Mouse (Mus musculus) ovary, postnatal 36 days (tissue): ENCODE data around the gene Vps33a.

ENCODE experiments used
- DNase-seq: peaks from one replicate; pipeline ENCODE4 v3.0.0; 2022; ENCODE audit warnings: low spot score, mixed read lengths

Vps33a gene

DNA sequence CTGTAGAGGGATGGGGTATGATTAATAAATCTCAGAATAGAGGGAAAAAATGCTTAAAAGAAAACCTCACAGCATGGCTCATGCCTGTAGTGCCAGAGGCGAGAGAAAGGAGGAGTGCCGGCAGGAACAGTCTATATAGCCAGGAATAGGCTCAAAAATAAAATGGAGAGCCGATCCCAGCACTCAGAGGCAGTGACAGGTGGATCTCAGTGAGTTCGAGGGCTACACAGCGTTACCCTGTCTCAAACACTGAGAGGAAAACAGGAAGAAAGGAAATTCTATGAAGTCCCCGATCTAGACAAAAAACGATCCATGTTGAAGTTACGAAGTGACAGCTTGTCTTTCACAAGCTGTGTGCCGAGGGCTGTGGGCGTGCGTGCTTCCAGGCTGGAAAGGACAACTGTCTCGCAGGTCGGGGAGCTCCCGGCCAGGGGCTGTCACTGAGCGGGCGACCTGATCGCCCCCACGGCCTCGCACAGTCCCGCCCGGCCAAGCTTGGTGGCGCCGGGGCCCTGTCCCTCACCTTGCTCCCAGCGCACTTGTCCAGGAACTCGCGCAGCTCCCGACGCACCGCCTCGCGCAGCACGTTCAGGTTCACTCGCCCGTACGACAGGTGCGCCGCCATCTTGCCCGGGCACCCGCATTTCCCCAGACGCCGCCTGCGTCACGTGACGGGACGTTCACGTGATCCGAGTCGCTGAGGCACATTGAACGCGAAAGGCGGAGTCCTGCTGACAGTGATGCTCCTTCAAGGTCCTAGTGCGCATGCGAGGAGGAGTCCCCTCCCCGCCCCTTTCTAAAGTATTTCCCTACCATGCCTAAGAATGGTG is at the start of gene Vps33a:
Gene Vps33a (minus strand): TSS at position 682 of the 830 bp plus-strand sequence.
- DNase-seq, result peak; percentile 98

- no peak for DNase-seq
Measured at GRCm38 (mm10) chr5:123622421-123622820, 49.6 kb upstream of the Vps33a start.

DNA sequence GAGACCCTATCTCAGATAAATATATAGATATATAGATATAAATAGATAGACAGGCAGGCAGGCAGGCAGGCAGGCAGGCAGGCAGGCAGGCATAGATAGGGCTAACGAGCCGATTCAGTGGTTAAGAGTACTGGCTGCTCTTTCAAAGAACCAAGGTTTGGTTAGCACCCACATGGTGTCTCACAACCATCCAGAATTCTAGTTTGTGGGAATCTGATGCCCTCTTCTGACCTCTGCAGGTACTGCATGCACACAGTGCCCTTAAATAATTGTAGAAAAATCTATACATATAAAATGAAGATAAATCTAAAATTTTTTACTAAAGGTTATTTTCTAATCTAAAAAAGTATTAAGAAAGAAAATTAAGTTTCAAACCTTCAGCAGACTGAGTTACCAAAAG is 45.7 kb upstream of the Vps33a start:
- DNase-seq, result no peak

DNA sequence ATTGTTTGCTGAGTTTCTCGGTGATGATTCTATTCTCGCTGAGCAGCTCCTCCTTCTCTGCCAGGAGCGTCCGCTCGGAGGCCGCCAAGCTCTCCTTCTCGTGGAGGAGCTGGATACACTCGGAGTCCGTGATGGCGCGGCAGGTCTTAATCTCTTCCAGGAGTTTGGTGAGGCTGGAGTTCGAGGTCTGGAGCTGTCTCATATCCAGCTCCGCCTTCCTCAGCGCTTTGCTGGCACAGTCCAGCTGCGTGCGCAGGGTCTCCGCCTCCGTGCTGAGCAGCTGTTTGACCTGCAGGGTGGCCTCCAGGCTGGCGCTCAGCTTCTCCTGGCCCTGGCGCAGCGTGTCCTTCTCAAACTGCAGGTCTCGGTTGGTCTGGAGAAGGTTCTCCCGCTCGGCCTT is 41.4 kb upstream of the Vps33a start:
- no peak for DNase-seq

DNA sequence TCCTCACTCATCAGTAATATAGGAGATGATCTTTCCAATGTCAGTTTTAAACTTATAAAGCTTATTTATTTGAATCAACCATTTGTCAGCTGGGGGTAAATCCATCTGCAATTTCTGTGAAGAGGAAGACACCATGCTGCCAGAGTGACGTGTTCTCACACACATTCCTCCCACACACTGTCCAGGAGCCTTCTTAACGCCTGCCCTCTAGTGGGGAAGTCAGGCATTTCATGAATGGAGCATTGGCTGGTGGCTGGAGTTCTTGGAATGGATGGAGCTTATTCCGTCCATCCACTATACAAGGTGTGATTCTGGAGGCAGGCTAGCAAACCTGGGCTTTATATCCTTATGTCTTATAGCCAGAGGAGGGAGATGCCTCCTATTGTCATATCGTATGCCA is 37.0 kb upstream of the Vps33a start:
- DNase-seq, result peak; percentile 65

DNA sequence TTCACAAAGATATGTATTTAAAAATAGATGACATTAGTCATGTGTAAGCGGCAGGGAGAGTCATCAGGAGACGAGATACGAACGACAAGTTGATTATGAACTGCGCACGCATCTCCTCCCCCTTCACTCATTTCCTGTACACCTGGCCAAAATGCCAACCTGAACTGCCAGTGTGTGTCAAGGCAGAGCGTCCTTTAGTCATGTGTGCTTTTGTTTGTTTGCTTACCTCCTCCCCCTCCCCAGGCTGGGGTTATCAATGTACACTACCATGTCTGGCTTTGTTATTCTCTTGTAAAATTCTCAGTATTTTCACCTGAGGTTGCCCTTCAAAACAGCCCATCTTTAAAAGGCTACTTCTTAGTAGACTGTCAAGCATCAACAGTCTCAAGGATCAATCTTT is 36.6 kb upstream of the Vps33a start:
- DNase-seq, result no peak

DNA sequence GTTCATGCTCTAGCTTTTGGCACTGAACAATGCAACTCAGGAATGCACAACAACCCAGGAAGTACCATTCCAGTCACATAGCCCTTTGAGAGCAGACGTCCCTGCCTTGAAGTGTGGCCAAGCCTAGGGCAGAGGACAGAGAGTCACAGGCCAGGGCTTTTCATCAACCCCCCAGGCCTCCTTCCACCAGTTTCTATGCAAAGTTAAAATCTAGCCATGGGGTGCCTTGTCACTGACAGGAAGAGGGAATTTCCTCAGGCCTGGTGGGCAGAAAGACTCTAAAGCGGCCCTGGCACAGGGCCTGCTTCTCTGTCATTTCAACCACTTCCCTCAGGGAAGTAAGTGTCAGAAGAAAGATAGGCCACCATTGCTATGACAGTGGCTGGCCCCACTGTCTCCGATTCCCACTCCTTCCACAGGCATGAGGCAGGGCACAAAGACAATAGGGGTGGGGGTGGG is 34.4 kb upstream of the Vps33a start:
- no peak for DNase-seq

- peak; percentile 24 for DNase-seq
Measured at GRCm38 (mm10) chr5:123603496-123603895, 30.7 kb upstream of the Vps33a start.

GRCm38 (mm10) chr5:123602174-123602573 is 29.3 kb upstream of the Vps33a start:
- no peak for DNase-seq

DNA sequence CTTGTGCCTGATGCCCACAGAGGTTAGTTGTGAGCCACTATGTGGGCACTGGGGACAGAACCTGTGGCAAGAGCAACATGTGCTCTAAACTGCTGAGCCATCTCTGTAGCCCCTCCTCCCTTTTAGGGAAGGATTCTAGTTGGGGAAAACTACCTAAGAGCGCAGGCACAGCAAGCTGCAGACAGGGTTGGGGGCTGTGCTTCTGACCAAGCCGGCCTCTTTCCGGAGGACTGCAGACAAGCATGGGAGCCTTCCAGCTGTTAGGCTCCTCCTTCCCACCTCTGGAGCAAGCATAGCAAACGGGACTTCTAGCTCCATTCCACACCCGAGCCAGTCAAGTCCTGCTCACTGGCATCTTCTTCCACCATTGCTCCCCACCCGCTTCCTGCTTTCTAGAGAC is 26.5 kb upstream of the Vps33a start:
- no peak for DNase-seq

DNA sequence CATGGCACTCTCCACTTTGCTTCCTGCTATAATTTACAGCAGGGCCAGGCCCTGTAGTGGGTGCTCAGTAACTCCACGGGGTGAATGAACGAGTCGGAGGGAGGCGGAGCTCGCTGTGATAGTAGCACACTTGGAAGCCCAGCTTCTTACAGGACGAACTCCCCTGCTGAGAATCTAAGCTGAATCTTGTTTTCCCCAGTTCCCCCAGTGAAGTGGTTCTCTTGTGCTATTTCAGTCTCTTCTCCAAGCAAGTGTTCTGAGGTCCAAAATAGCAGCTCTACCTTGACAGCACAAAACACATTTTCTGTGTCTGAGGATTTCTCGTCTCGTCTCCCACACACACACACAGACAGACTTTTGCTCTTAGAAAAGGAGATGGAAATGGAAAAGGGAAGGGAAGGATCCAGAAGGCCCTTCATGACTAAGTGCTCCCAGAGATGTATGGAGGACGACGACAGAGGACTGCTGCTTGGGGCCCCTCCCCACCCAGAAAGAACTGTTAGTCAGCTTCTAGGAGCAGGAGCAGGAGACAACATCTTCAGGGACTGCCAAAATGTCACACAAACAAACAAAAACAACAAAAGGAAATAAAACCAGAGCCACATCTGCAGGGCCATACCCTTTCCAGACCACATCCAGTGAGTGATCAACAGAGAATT is 20.9 kb upstream of the Vps33a start:
- DNase-seq, result no peak

DNA sequence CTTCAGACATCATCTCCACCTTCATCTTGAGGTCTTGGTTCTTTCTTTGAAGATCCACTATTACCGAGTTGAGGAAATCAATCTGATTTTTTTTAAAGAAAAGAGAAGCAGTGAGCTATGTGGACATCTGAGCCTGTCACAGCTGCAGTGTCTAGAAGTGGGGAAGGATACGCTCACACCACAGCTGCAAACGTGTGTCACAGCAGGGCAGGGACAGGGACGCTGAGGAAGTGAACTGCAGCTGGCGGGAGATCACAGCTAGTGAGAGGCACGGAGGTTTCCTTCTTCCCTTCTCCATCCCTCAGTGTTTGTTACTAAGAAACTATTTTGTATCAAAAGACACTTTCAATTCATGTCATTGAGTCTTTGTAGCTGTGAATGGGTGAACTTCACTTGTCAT is 7.2 kb upstream of the Vps33a start:
- no peak for DNase-seq

- no peak for DNase-seq
Measured at GRCm38 (mm10) chr5:123576696-123577095, 3.9 kb upstream of the Vps33a start.

DNA sequence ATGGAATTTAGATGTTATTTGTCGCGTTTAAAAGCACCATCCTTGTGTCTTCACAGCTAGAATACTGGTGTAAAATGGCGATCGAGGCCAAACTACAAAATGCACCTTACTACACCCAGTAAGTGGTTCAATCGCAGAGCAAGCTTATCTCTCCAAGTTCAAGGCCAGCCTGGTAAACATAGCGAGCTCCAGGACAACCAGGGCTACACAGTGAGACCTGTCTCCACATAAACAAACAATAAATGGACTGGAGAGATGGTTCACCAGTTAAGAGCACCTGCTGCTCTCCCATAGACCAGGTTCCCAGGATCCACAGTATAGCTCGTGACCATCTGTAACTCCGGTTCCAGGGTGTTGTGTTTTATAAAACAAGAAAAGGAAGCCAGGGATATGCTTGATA is 524 bp upstream of the Vps33a start:
- no peak for DNase-seq

DNA sequence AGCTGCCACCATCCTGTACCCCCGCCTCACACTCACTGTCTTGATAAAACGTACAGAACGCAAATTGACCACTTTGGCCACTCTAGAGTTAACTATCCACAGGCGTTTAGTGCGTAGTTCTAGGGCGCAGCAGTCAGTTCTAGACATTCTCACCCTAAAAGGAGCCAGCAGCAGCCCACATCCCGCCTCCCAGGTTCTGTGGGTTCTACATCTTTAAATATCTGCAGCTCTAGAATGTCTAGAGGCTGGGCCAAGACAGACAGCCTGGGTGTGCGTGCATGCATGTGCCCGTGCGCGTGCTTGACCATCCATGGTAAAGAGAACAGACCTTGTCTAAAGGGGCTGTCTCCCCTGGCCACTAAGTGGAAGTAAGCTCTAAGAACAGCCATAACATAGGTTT is 11.7 kb downstream of the Vps33a start:
- DNase-seq, result no peak

DNA sequence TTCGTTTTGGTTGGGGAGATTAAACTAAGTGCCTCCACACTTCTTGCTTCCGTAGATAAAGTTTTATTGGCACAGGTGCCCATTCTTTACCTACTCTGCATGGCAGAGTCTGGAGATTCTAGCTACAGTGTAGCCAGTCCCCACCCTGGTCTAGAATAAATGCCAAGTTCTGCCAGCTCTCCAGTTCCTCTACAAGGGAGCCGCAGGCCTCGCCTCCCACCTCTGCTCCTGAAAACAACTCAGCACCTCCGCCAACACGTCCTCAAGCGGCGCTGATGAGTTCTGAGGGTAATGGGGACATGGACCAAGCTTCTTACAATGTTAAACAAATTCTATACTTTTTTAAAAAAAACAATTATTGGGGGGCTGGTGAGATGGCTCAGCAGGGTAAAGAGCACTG is 13.2 kb downstream of the Vps33a start:
- no peak for DNase-seq

GRCm38 (mm10) chr5:123556451-123556850 is 16.4 kb downstream of the Vps33a start:
- DNase-seq, result peak; percentile 38

- DNase-seq, result no peak
Measured at GRCm38 (mm10) chr5:123555693-123556092, 17.1 kb downstream of the Vps33a start.

GRCm38 (mm10) chr5:123533801-123534200 is 39.0 kb downstream of the Vps33a start:
- DNase-seq, result peak; percentile 28

- no peak for DNase-seq
Measured at GRCm38 (mm10) chr5:123530056-123530455, 42.8 kb downstream of the Vps33a start.

DNA sequence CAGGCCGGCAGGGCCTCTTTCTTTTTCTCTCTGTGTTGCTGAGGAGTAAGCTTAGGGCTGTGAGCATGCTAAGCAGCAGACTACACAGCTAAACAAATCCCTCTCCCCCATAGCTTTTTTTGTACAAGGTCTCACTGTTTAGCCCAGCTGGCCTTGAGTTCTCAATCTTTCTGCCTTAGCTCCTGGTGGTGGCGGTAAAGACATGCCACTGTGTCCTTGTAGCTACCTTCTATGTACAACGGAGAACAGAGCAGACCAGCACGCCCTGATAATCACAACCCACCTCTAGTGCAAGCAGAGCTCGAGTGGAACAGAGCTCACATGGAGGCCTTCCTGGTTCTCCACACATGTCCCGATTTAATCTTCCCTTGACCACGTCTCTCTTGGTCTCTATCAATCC is 44.2 kb downstream of the Vps33a start:
- DNase-seq, result peak; percentile 36

GRCm38 (mm10) chr5:123525916-123526495 is 46.8 kb downstream of the Vps33a start:
- DNase-seq, result no peak

DNA sequence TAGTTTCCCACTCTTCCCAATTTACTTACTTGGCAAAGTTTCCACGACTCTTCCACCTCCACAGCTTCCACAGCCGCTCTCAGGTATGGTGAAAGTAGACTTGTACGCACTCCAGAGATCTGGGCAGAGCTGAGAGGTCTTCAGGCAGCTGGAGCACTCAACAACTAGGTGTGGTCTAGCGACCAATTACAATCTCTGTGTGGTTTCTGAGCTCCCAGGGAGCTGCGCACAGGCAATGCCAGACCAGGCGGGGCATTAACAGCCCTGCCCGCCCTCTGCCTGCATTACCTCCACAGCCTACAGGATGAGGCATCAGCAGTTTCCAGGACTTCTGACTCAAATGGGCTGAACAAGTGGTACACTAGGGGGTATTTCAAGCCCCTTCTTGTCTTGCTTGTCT is 47.6 kb downstream of the Vps33a start, which contains the start of gene Gm49027:
Gene Gm49027 (minus strand): TSS at position 208 of the 400 bp plus-strand sequence.
- DNase-seq, result no peak
